Mouse (Mus musculus): ENCODE measurements at regions not wholly inside any gene's neighbourhood (a gene's known extent, or its start where the extent isn't known, plus 50 kb on each side); places are given as distances from the start of the nearest gene placed in this dataset.

GRCm38 (mm10) chr8:107828541-107828940 is 113.9 kb upstream of the Zfhx3 start:
- no peak for DNase-seq (ENCODE audit: low spot score in 2 of 2)
- no peak overlapping the region for H3K4me3 ChIP-seq
- no peak for TF ChIP-seq CTCF (conservative IDR thresholded peaks at IDR 0.05)
- H3K27ac ChIP-seq = no peak overlapping the region

GRCm38 (mm10) chr8:107833481-107833880 is 109.0 kb upstream of the Zfhx3 start:
- no peak overlapping the region for H3K27ac ChIP-seq
- no peak for TF ChIP-seq CTCF (conservative IDR thresholded peaks at IDR 0.05)
- H3K4me3 ChIP-seq = no peak overlapping the region
- no peak for DNase-seq (ENCODE audit: low spot score in 2 of 2)

- Histone ChIP-seq H3K27ac (no peak overlapping the region), H3K4me3 (no peak overlapping the region)
- TF ChIP-seq CTCF (conservative IDR thresholded peaks at IDR 0.05) = no peak
- DNase-seq (ENCODE audit: low spot score in 2 of 2) = no peak
Observed at GRCm38 (mm10) chr8:107846141-107846540, 96.3 kb upstream of the Zfhx3 start.

GRCm38 (mm10) chr8:107851236-107852043 is 91.0 kb upstream of the Zfhx3 start:
- Histone ChIP-seq H3K27ac (no peak overlapping the region), H3K4me3 (no peak overlapping the region)
- no peak for DNase-seq (ENCODE audit: low spot score in 2 of 2)
- no peak for TF ChIP-seq CTCF (conservative IDR thresholded peaks at IDR 0.05)

GRCm38 (mm10) chr8:107859770-107860169 is 82.7 kb upstream of the Zfhx3 start:
- H3K27ac ChIP-seq = no peak overlapping the region
- TF ChIP-seq CTCF (conservative IDR thresholded peaks at IDR 0.05) = no peak
- DNase-seq (ENCODE audit: low spot score in 2 of 2) = no peak
- H3K4me3 ChIP-seq = no peak overlapping the region

- Histone ChIP-seq H3K27ac (no peak overlapping the region), H3K4me3 (no peak overlapping the region)
- DNase-seq (ENCODE audit: low spot score in 2 of 2) = no peak
- no peak for TF ChIP-seq CTCF (conservative IDR thresholded peaks at IDR 0.05)
Observed at GRCm38 (mm10) chr8:107860251-107860650, 82.2 kb upstream of the Zfhx3 start.

GRCm38 (mm10) chr8:107864802-107865651 is 77.4 kb upstream of the Zfhx3 start:
- no peak overlapping the region for H3K4me3 ChIP-seq
- no peak for TF ChIP-seq CTCF (conservative IDR thresholded peaks at IDR 0.05)
- H3K27ac ChIP-seq = no peak overlapping the region
- DNase-seq (ENCODE audit: low spot score in 2 of 2) = no peak

GRCm38 (mm10) chr8:107865744-107866143 is 76.7 kb upstream of the Zfhx3 start:
- Histone ChIP-seq H3K4me3 (no peak overlapping the region), H3K27ac (no peak overlapping the region)
- DNase-seq (ENCODE audit: low spot score in 2 of 2) = no peak
- no peak for TF ChIP-seq CTCF (conservative IDR thresholded peaks at IDR 0.05)

GRCm38 (mm10) chr8:107871718-107872117 is 70.7 kb upstream of the Zfhx3 start:
- Histone ChIP-seq H3K27ac (no peak overlapping the region), H3K4me3 (peak overlapping the region; percentile 19; the same call in 1 of the 2 replicates)
- TF ChIP-seq CTCF (conservative IDR thresholded peaks at IDR 0.05) = no peak
- no peak for DNase-seq (ENCODE audit: low spot score in 2 of 2)

- TF ChIP-seq CTCF (conservative IDR thresholded peaks at IDR 0.05) = no peak
- no peak for DNase-seq (ENCODE audit: low spot score in 2 of 2)
- H3K4me3 ChIP-seq = peak overlapping the region; percentile 19; the same call in 1 of the 2 replicates
- no peak overlapping the region for H3K27ac ChIP-seq
Observed at GRCm38 (mm10) chr8:107872121-107872520, 70.3 kb upstream of the Zfhx3 start.

- no peak overlapping the region for H3K27ac ChIP-seq
- DNase-seq (ENCODE audit: low spot score in 2 of 2) = no peak
- no peak for TF ChIP-seq CTCF (conservative IDR thresholded peaks at IDR 0.05)
- no peak overlapping the region for H3K4me3 ChIP-seq
Observed at GRCm38 (mm10) chr8:107876455-107876854, 66.0 kb upstream of the Zfhx3 start.

- peak; percentile 95 for TF ChIP-seq CTCF (conservative IDR thresholded peaks at IDR 0.05)
- Histone ChIP-seq H3K27ac (no peak overlapping the region), H3K4me3 (no peak overlapping the region)
- DNase-seq (ENCODE audit: low spot score in 2 of 2) = peak; percentile 25 to 72
Observed at GRCm38 (mm10) chr8:107881851-107882250, 60.6 kb upstream of the Zfhx3 start.

- no peak overlapping the region for H3K27ac ChIP-seq
- H3K4me3 ChIP-seq = no peak overlapping the region
- DNase-seq (ENCODE audit: low spot score in 2 of 2) = no peak
- no peak for TF ChIP-seq CTCF (conservative IDR thresholded peaks at IDR 0.05)
Observed at GRCm38 (mm10) chr8:107885547-107885946, 56.9 kb upstream of the Zfhx3 start.
